Mouse (Mus musculus): ENCODE measurements around the gene Gm21970. TPM values are rescaled to one million over a fixed set of nuclear protein-coding genes. Genes with fewer than 3 reads are reported as not detected.

Gm21970 gene
- polyA plus RNA-seq, 1 experiment: not detected

DNA sequence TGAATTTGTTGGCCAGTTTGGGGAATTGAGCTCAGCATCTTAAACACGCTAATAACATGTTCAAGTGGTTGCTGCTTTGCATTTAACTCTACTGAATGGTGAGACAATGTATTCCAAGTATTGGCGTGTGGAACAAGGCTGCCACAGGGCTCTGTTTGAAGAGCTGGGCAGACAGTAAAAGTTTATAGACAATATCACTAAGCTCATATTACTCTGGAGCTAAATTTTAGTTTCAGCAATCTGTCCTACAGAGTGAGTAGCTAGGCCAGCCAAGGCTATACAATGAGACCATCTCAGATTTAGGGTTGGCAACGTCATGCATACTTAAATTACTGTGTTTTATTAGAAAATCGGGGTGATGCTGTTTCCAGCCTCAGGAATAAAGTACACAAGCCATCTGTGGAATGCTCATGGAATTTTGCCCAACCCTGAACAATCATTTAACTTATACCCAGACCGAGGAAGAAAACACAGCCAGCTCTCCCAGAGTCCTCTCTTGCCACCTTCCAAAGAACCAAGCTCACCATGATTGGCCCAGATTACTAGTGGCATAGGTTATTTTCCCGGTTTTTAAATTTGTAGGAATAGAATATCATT, 10.1 kb downstream of the Gm21970 start:
- no peak for DNase-seq (ENCODE audit: low read depth)

DNA sequence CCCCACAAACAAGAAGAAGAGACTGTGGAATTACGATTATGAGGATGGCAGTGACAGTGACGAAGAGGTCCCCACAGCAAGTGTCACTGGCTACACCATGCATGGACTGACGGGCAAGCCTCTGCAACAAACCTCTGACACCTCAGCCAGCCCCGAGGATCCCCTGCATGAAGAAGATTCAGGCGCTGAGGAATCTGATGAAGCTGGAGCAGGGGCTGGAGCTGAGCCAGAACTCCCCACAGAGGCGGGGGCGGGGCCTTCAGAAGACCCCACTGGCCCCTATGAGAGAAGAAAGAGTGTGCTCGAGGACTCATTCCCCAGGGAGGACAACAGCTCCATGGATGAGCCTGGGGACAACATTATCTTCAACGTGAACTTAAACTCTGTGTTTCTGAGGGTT, 12.3 kb downstream of the Gm21970 start:
- no peak for DNase-seq (ENCODE audit: low read depth)

GRCm38 (mm10) chr16:91404187-91404586, 12.7 kb downstream of the Gm21970 start:
- no peak for DNase-seq (ENCODE audit: low read depth)

- no peak for DNase-seq (ENCODE audit: low read depth)
Measured at GRCm38 (mm10) chr16:91404828-91405577, 13.5 kb downstream of the Gm21970 start.

- no peak for DNase-seq (ENCODE audit: low read depth)
Measured at GRCm38 (mm10) chr16:91405640-91406584, 14.4 kb downstream of the Gm21970 start, which contains the start of gene Il10rb. TSS of gene Il10rb (plus strand) at chr16:91406164.

DNA sequence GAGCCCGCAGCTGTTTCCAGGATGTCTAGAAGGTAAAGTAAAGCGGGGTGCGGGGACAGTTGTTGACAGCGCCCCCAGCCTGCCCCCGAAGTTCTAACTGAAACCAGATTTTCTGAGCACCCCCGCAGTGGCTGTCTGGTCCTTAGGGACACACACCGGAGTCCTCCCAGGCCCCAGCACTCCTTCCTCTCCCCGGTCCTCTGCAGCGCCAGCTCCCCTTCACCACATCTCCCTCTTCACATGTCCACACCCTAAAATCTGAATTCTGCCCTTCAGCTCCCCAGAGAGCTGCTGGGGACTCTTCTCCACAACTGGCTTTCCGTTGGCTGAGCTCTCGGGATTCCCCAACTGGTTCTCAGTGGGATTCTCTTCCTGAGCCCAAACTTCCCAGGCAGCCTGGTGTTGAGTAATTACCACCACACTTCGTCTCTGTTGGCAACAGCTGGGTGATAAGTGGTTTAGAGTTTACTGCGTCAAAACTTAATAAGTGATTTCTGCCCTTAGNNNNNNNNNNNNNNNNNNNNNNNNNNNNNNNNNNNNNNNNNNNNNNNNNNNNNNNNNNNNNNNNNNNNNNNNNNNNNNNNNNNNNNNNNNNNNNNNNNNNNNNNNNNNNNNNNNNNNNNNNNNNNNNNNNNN, 15.2 kb downstream of the Gm21970 start:
- DNase-seq (ENCODE audit: low read depth): no peak

DNA sequence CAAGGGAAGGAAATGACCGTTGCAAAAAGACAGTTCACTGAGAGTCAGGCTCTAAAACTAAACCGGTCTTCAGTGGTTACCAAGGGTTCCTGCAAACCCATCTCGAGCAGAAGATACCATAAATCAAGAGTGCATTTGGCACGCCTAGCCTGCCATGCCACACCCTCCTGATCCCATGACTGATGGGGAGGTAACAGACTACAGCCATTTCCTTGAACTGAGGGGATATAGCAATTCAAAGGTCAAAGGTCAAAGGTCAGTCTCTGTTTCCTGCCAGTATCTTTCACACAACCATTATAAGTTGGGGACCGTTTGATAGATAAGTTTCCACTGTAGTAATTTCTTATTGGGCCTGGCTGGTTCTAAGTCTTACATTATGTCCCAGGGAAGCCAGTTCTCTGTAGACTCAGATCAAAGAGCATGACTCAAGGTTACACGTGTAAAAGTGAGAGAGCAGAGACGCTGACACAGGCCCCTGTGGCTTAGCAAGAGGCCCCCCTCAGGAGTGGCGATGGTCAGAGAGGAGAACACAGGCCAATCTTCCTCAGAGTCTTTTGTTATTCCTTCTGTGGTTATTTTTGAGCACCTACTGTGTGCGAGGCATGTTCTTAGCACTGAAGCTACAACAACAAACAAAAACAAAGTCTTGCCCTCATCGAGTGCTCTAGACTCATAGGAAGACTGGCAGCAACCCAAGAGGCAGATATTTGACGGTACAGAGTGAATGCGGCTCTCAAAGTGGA, 21.8 kb downstream of the Gm21970 start:
- no peak for DNase-seq (ENCODE audit: low read depth)

DNA sequence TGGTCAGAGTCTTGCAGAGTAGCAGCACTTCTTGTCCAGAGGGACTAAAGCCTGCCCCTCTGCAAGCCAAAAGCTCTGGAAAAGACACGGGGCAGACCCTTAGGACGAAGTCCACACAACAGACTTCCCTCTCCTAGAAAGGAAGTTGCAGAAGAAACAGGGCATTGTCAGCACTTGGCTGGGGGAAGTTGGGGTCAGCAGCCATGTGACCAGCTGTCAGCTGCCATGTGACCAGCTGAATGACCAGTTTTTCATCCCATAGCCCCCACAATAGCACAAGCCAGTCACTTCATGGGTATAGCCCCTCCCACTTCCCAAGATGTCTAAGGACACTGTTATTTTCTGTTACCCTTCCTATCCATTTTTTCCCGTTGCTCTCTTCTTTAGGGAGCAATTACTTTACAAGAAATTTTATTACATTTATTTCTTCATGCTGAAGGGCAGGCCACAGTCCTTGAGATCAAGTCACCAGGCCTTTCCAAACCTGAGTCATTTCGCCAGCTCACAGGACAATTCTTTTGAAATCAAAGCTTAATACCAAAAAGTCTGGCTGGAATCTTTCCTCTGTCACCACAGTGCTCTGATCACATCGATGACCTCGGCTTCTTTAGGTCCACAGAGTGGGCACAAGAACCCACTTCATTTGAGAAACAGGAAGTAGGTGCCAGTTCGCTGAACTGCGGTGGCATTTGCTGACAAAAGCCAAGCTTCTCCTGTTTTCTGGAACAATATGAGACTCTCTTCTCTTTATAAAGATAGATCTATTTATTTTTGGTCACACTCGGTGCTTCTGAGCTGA, 24.1 kb downstream of the Gm21970 start:
- no peak for DNase-seq (ENCODE audit: low read depth)

GRCm38 (mm10) chr16:91416357-91416756, 24.8 kb downstream of the Gm21970 start:
- no peak for DNase-seq (ENCODE audit: low read depth)

DNA sequence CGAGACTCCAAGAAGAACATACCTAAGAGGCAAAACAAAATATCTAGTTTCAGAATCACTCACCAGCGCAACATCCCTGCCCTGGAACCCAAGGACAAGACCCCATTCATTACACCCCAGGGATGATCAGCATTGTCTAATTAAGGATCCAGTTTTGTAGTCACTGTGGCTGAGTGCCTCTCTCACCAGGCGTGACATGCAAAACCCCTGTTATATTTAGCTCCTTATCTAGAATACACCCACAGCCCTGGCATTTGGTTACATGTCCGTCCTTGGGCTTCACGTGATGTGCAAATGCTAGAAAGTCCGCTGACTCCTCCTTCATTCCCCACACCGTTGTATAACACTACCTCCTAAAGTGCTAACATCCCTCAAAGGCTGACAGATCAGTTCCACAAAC, 25.4 kb downstream of the Gm21970 start:
- no peak for DNase-seq (ENCODE audit: low read depth)

GRCm38 (mm10) chr16:91418531-91418930, 27.0 kb downstream of the Gm21970 start:
- DNase-seq (ENCODE audit: low read depth): no peak

- no peak for DNase-seq (ENCODE audit: low read depth)
Measured at GRCm38 (mm10) chr16:91425816-91426215, 34.3 kb downstream of the Gm21970 start.

DNA sequence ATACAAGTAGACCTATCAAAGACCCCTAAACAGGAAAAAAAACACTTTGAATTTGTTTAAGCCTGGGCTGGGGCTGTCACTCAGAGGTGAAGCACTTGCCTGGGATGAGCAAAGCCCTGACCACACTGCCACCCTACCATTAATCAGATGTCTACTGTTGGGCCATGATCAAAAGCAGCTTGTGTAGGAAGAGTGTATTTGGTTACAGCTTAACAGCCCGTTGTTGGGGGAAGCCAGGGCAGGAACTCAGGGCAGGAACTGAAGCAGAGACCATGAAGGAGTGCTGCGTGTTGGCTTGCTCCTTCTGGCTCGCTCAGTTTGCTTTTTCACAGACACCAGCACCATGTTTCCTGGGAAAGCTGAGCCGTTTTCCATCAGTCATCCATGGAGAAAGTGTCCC, 35.1 kb downstream of the Gm21970 start:
- no peak for DNase-seq (ENCODE audit: low read depth)

- no peak for DNase-seq (ENCODE audit: low read depth)
Measured at GRCm38 (mm10) chr16:91427461-91427860, 35.9 kb downstream of the Gm21970 start.

DNA sequence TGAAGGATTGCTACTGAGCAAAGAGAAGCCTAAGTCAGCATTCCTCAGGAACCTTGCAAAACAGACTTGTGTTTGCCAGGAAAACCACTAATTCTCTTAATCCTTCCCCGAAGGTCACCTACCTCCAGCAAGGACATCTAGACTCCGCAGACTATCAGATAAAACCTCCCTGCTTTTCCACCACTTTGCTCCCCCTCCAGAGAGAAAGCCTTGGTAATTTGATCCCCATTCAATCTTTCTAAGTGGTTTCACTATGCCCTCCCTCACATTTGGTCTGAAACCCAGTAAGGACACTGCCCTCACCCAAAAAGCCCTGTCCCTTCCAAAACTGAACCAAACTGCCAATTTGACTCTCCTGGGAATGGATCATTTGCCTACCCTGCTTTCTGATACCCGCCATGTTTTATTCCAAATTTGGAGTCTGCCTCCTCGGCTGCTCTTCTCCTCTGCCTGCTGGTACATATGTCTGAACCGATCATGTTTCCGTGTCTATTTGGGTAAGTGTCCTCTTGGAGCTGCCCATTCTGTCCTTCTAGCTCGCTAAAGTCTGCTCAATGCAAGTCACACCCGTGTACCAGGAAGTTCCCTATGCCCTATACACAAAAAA, 36.8 kb downstream of the Gm21970 start:
- DNase-seq (ENCODE audit: low read depth): no peak

- DNase-seq (ENCODE audit: low read depth): no peak
Measured at GRCm38 (mm10) chr16:91432720-91433328, 41.3 kb downstream of the Gm21970 start.

- no peak for DNase-seq (ENCODE audit: low read depth)
Measured at GRCm38 (mm10) chr16:91433329-91433933, 41.9 kb downstream of the Gm21970 start.

- no peak for DNase-seq (ENCODE audit: low read depth)
Measured at GRCm38 (mm10) chr16:91434119-91434518, 42.6 kb downstream of the Gm21970 start.

DNA sequence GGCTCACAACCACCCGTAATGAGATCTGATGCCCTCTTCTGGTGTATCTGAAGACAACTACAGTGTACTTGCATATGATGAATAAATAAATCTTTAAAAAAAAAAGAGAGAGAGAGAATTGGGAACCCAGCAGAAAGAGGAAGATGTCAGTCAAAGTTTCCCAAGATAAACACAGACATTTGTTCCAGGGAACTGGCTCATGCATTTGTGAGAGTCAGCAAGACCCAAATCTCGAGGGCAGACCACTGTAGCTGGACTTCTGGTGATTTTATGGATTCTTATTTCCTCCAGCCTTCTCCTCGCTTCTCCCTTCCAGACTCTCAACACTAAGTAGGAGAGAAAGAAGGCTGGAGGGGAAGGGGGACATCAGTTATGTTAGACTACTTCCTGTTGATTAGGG, 46.6 kb downstream of the Gm21970 start:
- no peak for DNase-seq (ENCODE audit: low read depth)
